Mouse (Mus musculus) fat pad, adult 2 months (tissue): ENCODE data around the gene Kif14.
"Not testable (repeated sequence)": the region's sequence is repeated elsewhere in the genome, so short reads cannot be mapped to it uniquely, and the experiment has no call there.

Experiments
- DNase-seq: peaks from one replicate; pipeline ENCODE4 v3.0.0-alpha.2; 2011; ENCODE audit warnings: low read depth, low spot score; ENCODE audit errors: extremely low read depth

Kif14 gene

DNA sequence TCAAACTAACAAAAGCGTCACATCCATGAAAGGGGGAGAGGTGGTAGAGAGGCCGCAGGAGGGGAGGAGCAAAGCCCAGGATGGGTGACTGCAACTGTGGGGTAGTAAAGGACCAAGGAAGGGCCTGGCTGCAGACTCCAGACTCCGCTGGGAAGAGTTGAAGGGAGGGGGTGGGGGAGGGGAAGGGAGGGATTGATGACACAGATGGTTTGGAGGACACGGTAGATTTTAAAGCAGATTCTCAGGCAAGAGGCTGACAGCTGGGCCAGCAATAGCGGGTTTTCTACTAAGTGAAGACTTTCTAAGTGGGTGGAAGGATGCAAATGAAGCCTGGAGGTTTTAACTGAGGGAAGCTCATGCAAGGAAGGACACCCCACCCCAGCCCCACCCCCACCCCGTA, 4.3 kb downstream of the Kif14 start:
- no peak for DNase-seq

DNA sequence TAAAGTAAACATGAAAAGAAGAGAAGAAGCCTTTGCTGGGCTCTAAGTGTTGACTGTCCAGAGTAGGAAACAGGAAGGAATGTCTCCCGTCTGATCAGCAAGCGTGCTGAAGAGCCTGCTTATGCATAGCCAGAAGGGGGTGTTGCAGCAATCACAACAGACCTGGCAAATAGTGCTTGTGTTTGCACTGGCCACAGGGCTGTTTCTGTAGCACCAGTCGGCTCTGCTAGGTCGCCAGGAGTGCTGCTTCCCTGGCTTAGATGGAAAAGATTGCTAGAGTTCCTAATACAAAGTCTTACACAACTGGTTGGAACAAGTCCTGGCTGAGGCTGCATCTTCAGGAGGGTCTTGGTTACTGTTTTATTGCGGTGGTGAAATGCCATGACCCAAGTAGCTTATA, 25.5 kb downstream of the Kif14 start:
- DNase-seq = peak; percentile 66

DNA sequence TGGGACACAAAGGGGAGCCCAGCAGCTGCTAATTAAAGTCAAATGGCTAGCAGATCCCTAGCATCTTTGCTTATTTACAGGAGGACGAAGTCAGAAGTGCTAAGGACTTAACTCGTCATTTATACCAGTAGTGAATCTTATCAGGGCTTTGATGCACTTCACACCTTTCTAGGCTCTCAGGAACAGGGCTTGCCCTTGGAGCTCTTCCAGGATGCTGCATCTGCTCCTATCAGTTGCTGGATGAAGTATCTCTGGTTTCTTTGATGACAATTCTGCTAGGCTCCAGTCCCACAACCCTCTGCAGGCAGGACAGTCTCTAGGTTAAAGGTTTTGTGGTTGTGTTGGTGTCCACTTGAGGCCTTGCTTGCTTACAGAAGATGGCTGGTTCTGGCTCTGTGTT, 26.1 kb downstream of the Kif14 start:
- DNase-seq = no peak

DNA sequence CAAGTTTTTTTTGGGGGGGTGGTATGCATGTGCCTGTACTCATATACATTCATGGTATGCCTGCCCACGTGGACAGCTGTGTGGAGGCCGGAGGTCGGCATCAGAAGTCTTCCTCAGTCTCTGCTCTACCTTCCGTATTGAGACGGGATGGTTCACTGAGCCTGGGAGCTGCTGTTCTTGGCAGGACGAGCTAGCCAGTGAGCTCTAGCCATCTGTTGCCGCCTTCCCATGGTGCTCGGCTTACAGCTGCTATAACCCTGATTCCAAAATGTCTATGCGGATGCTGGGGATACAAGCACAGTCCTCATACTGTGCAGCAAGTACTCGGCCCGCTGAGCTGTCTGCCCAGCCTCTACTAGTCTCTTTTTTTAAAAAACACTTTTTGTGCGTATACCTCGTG, 33.2 kb downstream of the Kif14 start:
- DNase-seq = no peak

- no peak for DNase-seq
Measured at GRCm38 (mm10) chr1:136502936-136503335, 36.8 kb downstream of the Kif14 start.

GRCm38 (mm10) chr1:136506255-136506654, 40.1 kb downstream of the Kif14 start:
- DNase-seq = not testable (repeated sequence)

- DNase-seq = no peak
Measured at GRCm38 (mm10) chr1:136512317-136512716, 46.2 kb downstream of the Kif14 start.

GRCm38 (mm10) chr1:136513181-136513580, 47.0 kb downstream of the Kif14 start:
- DNase-seq = no peak

DNA sequence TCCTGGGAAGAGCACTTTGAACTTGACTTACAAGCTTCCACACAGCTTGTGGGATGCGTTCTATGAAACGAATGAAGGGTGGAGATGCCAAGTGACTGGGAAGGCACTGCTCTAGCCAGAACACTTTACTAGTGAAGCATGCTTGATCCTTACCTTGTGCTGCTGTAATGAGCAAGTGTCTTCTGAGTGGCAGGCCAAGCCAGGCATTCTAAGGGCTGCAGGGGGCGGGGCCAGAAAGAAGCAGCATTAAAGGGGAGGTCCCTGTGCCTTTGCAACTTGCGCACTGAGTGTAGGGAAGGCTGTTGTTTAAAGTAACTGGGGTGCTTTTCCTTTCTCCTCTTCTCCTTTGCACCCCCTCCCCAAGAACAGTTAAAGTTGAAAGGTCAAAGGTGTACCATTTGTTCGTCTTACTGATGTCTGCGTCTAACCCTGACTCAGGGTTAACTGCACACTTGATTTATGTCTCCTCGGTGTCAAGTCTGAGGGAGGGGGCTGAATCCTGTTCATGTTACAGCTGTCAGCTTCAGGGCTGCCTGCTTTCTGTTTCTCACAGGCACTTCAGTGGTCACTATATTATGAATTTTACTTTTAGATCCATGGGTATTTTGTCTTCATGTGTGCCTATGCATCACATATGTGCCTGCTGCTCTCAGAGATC, 52.7 kb downstream of the Kif14 start:
- DNase-seq = no peak

DNA sequence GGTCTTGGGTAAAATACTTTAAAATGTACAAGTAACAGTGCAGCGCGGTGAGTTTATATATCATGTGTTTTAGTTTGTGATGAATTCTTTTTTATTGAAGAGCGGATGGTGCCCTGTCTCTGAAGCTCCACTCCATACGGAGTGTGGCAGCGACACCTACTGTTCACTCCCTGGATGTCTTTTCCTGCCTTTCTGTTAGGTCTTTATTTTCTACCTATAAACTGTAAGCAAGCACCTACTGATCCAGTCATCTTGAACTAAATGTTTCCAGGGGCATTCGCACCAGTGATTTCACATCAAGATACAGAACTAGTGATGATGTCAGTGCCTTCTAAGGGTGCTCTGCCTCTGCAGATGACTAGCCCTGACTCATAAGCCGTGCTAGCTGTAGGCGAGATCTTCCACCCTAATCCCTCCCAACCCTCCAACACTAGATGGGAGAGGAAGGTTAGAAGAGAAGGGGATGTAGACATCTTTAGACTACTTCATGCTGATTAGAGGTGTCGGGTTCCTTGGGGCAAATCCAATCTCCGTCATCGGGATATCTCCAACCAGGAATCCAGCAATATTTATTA, 55.3 kb downstream of the Kif14 start:
- DNase-seq = no peak

DNA sequence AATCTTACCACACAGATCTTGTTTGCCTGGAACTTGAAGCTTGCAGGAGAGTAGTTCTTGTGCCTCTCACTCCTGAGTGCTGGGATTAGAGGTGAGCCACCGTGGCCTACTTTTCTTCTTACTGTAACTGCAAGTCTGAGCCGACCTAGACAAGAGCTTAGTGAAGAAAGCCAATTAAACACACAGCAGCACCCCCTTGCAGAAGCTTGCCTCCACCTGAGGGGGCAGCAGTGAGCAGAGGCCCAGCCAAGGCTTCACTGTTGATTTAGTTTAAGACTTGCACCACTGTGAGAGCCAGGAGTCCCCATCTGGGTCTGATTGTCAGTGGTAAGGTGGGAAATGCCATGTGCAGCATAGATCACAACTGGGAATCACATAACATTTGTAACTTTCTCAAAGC, 58.8 kb downstream of the Kif14 start:
- DNase-seq = no peak

DNA sequence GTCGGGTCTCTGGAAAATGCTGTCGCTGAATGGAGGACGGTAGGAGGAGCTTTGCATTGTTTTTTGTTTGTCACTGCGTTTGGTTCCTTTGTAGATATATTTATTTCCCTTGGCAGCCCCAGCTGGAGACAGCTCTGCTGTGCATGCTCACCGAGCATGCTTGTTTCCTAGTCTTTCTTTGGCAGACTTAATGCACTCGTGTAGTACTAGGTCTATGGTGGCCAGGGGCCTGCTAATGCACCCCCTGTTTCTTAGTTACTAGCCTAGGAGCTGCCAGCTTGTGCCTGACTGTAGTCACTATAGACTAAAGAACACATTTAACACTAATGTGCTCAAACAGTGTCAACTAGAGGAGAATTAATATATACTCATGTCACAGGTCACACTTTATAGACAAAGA, 59.7 kb downstream of the Kif14 start:
- no peak for DNase-seq

DNA sequence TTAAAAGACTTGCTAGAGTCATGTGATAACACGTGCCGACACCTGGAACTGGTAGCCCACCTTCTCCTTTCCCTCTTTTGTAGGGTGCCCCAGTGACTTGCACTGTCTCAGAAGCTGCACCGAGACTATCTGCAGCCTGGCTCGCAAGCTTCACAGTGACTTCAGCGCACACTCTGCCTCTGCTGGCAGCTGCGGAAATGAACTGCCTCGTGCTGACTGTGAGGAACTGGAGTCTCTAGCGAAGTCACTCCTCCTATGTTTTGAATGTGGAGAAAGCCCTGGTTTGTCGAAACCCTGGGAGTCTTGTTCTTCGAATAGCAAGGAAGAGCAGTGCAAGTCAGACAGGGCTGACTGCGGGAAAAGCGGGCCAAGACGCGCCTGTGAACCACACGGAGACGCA, 61.0 kb downstream of the Kif14 start:
- DNase-seq = no peak

DNA sequence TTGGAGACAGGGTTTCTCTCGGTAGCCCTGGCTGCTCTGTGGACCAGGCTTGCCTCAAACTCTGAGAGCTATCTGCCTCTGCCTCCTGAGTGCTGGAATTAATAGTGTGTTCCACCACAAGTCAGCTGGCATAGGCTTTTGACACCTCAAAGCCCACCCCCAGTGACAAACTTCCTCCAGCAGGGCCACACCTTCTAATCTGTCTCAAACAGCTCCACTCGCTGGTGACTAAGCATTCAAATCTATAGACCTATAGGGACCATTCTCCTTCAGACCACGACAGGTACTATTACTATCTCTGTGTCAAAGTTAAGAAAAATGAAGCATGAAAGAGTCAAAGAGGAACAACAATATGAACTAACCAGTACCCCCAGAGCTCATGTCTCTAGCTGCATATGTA, 66.4 kb downstream of the Kif14 start:
- DNase-seq = no peak

DNA sequence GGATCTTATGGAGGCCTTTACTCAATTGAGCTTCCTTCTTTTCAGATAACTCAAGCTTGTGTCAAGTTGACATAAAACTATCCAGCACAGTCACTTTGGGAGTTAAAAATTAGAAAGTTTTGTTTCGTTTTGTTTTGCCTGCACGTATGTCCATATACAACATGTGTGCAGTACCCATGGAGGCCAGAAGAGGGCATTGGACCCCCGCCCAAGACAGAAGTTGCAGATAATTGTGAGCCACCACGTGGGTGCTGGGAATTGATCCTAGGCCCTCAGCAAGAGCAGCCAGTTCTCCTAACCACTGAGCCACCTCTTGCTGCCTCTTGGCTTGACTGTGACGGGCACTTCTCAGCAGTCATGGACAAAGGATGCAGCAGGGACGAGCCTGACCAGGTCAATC, 70.8 kb downstream of the Kif14 start:
- DNase-seq = no peak

- DNase-seq = peak; percentile 64
Measured at GRCm38 (mm10) chr1:136538247-136538646, 72.1 kb downstream of the Kif14 start.

DNA sequence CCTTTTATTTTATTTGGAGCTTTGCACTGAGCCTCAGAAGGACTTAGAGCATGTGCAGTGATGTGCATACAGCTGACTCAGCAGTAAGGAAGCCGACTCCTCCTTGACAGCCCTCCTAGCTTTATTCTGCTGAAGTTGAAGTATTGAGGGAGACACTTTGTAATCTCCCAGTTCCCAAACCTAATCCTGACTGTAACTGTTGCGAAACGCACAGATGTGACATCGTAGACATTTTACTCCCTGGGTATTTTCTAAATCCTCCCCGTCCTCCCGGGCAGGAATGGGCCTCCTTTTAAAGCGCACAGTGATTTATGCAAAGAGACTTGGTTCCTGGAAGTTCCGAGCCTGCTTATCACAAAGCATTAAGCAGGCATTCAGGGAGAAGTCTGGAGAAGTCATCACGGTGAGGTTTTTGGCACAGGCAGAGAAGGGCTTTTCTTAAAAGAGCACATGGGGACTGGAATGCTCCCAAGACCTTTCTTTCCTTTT, 74.3 kb downstream of the Kif14 start:
- peak; percentile 49 for DNase-seq

DNA sequence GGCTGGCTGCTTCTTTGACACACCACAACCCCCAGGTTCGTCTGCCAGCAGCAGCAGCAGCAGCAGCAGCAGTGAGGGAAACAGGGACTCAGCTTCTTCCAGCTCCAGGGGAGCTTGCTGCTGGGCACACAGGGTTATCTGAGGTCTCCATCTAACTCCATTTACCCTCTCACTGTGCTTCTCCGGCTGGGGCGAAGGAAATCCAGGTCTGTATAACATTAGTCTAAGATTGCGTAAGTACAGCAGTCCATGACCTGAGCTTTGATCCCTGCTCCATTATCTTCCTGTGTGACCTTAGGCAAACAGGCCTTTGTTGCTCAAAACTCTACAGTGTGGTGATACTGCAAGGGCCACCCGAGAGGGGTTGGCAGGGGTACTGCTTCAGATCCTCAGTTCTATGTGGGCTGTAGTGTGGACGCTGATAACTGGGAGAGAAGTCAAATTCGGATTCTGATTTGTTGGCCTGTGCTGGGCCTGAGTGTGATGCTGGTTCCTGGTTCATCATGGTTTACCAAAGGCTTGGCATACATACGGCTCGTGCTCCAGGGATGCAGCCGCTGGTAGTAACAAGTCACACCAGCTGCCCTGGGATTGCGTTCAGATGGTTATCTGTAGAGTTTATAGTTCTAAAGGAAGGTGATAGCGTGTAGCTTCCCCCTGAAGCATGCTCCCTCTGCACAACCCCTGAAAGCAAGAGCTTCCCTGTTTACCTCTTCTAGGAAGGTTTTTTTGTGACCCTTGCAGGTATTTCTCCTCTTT, 75.7 kb downstream of the Kif14 start:
- no peak for DNase-seq

DNA sequence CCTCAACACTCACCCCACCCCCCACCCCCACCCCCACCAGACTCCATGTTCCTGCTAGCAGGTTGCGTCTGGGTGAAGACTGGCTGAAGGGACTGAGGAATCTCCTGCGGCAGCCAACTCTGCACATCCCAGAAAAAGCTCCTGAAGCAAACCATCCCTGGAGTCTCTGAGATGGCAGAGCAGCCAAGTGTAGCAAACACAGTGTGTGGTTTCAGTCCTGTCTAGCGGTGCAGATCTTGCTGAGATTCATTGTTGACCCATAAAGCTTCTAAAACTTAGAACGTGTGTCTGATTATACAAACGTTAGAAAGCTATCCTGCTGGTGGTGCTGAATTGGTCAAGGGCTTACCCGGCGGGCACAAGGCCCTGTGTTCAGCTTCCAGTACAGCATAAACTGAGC, 77.8 kb downstream of the Kif14 start:
- DNase-seq = no peak

- DNase-seq = no peak
Measured at GRCm38 (mm10) chr1:136547068-136547467, 80.9 kb downstream of the Kif14 start.

- DNase-seq = no peak
Measured at GRCm38 (mm10) chr1:136550285-136550684, 84.1 kb downstream of the Kif14 start.

GRCm38 (mm10) chr1:136550851-136551540, 84.9 kb downstream of the Kif14 start:
- no peak for DNase-seq
